Mouse (Mus musculus): Measurements from ENCODE around the gene 2900026A02Rik. TPM values are rescaled to one million over a fixed set of nuclear protein-coding genes. Genes with fewer than 3 reads are reported as not detected.
A peak's percentile ranks its signal among the peaks of the same experiment; 100 is the strongest.

The 2900026A02Rik gene
- polyA plus RNA-seq, 1 experiment, result 32.0 TPM

- DNase-seq, result no peak
- no peak for TF ChIP-seq CTCF (IDR thresholded peaks at IDR 0.05; ENCODE audit: insufficient read depth, low read length)
- WGBS, result 55% methylated on average over 8 of the region's 8 CpGs
- no peak overlapping the region for H3K4me3 ChIP-seq (replicated peaks; ENCODE audit: extremely low read depth, low read depth, low read length)
- peaks cover 10% of the 10 kb centered on the region for H3K4me1 ChIP-seq (ENCODE audit: control insufficient read depth, insufficient read depth, low read length)
Measured at GRCm38 (mm10) chr5:113158759-113159355, 62.2 kb downstream of the 2900026A02Rik start.

- Histone ChIP-seq H3K4me1 (ENCODE audit: control insufficient read depth, insufficient read depth, low read length) (peaks cover 6% of the 10 kb centered on the region), H3K4me3 (replicated peaks; ENCODE audit: extremely low read depth, low read depth, low read length) (no peak overlapping the region)
- TF ChIP-seq POLR2A (IDR thresholded peaks at IDR 0.05; ENCODE audit: borderline replicate concordance, extremely low read depth, low read depth, low read length) (no peak), CTCF (IDR thresholded peaks at IDR 0.05; ENCODE audit: insufficient read depth, low read length) (no peak)
- 24% methylated on average over 10 of the region's 10 CpGs for WGBS
- no peak for DNase-seq
Measured at GRCm38 (mm10) chr5:113157588-113157987, 63.4 kb downstream of the 2900026A02Rik start.

- Histone ChIP-seq H3K4me1 (ENCODE audit: control insufficient read depth, insufficient read depth, low read length) (peaks cover 6% of the 10 kb centered on the region), H3K4me3 (replicated peaks; ENCODE audit: extremely low read depth, low read depth, low read length) (no peak overlapping the region)
- TF ChIP-seq CTCF (IDR thresholded peaks at IDR 0.05; ENCODE audit: insufficient read depth, low read length) (no peak), POLR2A (IDR thresholded peaks at IDR 0.05; ENCODE audit: borderline replicate concordance, extremely low read depth, low read depth, low read length) (no peak)
- WGBS, result 67% methylated on average over 5 of the region's 5 CpGs
- DNase-seq, result no peak
Measured at GRCm38 (mm10) chr5:113157006-113157405, 64.0 kb downstream of the 2900026A02Rik start.

- Histone ChIP-seq H3K4me1 (ENCODE audit: control insufficient read depth, insufficient read depth, low read length) (peaks cover 9% of the 10 kb centered on the region), H3K4me3 (replicated peaks; ENCODE audit: extremely low read depth, low read depth, low read length) (no peak overlapping the region)
- peak; percentile 82 for DNase-seq
- WGBS, result 6% methylated on average over 8 of the region's 8 CpGs
- no peak for TF ChIP-seq POLR2A (IDR thresholded peaks at IDR 0.05; ENCODE audit: borderline replicate concordance, extremely low read depth, low read depth, low read length)
- TF ChIP-seq CTCF (IDR thresholded peaks at IDR 0.05; ENCODE audit: insufficient read depth, low read length), result peak; percentile 95
Measured at GRCm38 (mm10) chr5:113155133-113155532, 65.9 kb downstream of the 2900026A02Rik start.

- WGBS, result 66% methylated on average over 5 of the region's 5 CpGs
- TF ChIP-seq CTCF (IDR thresholded peaks at IDR 0.05; ENCODE audit: insufficient read depth, low read length) (no peak), POLR2A (IDR thresholded peaks at IDR 0.05; ENCODE audit: borderline replicate concordance, extremely low read depth, low read depth, low read length) (no peak)
- H3K4me3 ChIP-seq (replicated peaks; ENCODE audit: extremely low read depth, low read depth, low read length), result no peak overlapping the region
- peaks cover 9% of the 10 kb centered on the region for H3K4me1 ChIP-seq (ENCODE audit: control insufficient read depth, insufficient read depth, low read length)
- DNase-seq, result no peak
Measured at GRCm38 (mm10) chr5:113154441-113154840, 66.6 kb downstream of the 2900026A02Rik start.

GRCm38 (mm10) chr5:113153508-113153830, 67.6 kb downstream of the 2900026A02Rik start:
- no peak overlapping the region for H3K4me3 ChIP-seq (replicated peaks; ENCODE audit: extremely low read depth, low read depth, low read length)
- 82% methylated on average over 5 of the region's 5 CpGs for WGBS
- no peak for DNase-seq
- H3K4me1 ChIP-seq (ENCODE audit: control insufficient read depth, insufficient read depth, low read length), result peaks cover 9% of the 10 kb centered on the region
- no peak for TF ChIP-seq POLR2A (IDR thresholded peaks at IDR 0.05; ENCODE audit: borderline replicate concordance, extremely low read depth, low read depth, low read length)
- TF ChIP-seq CTCF (IDR thresholded peaks at IDR 0.05; ENCODE audit: insufficient read depth, low read length), result no peak

- TF ChIP-seq CTCF (IDR thresholded peaks at IDR 0.05; ENCODE audit: insufficient read depth, low read length), result no peak
- no peak for TF ChIP-seq POLR2A (IDR thresholded peaks at IDR 0.05; ENCODE audit: borderline replicate concordance, extremely low read depth, low read depth, low read length)
- 61% methylated on average over 22 of the region's 22 CpGs for WGBS
- Histone ChIP-seq H3K4me1 (ENCODE audit: control insufficient read depth, insufficient read depth, low read length) (peaks cover 8% of the 10 kb centered on the region), H3K4me3 (replicated peaks; ENCODE audit: extremely low read depth, low read depth, low read length) (no peak overlapping the region)
- no peak for DNase-seq
Measured at GRCm38 (mm10) chr5:113152663-113153507, 68.2 kb downstream of the 2900026A02Rik start.

- Histone ChIP-seq H3K4me3 (replicated peaks; ENCODE audit: extremely low read depth, low read depth, low read length) (no peak overlapping the region), H3K4me1 (ENCODE audit: control insufficient read depth, insufficient read depth, low read length) (peaks cover 3% of the 10 kb centered on the region; the same call in 1 of the 2 replicates)
- 31% methylated on average over 11 of the region's 11 CpGs for WGBS
- no peak for TF ChIP-seq CTCF (IDR thresholded peaks at IDR 0.05; ENCODE audit: insufficient read depth, low read length)
- TF ChIP-seq POLR2A (IDR thresholded peaks at IDR 0.05; ENCODE audit: borderline replicate concordance, extremely low read depth, low read depth, low read length), result no peak
- no peak for DNase-seq
Measured at GRCm38 (mm10) chr5:113151554-113152103, 69.4 kb downstream of the 2900026A02Rik start.

GRCm38 (mm10) chr5:113150871-113151553, 70.0 kb downstream of the 2900026A02Rik start:
- Histone ChIP-seq H3K4me3 (replicated peaks; ENCODE audit: extremely low read depth, low read depth, low read length) (no peak overlapping the region), H3K4me1 (ENCODE audit: control insufficient read depth, insufficient read depth, low read length) (peaks cover 3% of the 10 kb centered on the region; the same call in 1 of the 2 replicates)
- TF ChIP-seq CTCF (IDR thresholded peaks at IDR 0.05; ENCODE audit: insufficient read depth, low read length) (no peak), POLR2A (IDR thresholded peaks at IDR 0.05; ENCODE audit: borderline replicate concordance, extremely low read depth, low read depth, low read length) (no peak)
- DNase-seq, result no peak
- WGBS, result 52% methylated on average over 9 of the region's 9 CpGs
